19 mouse cellular contexts compared by ENCODE assay signal in genomic region chr13:79699521-79699920, GRCm38 (mm10).
"Had no signal": no experiment of that assay in that cellular context is flagged by ENCODE, and none has a peak within 500 bp of the region (broad histone marks: within the 10 kb centered on the region; RNA-seq: fewer than 3 reads in every experiment).

No protein-coding gene starts in this region.

- ATAC-seq: midbrain, embryonic 15.5 days had no signal

- H3K4me3 ChIP-seq: kidney, embryonic 15.5 days; layer of hippocampus, adult 2 months; left cerebral cortex, adult 2 months; liver, embryonic 13.5 days; midbrain, embryonic 15.5 days; myocyte; neural tube, embryonic 13.5 days; stomach, embryonic 15.5 days had no signal

- H3K9me3 ChIP-seq: kidney, embryonic 15.5 days; liver, embryonic 13.5 days; midbrain, embryonic 15.5 days; neural tube, embryonic 13.5 days; stomach, embryonic 15.5 days had no signal

- DNase-seq: kidney, adult 8-10 months; kidney, postnatal 25 days; layer of hippocampus, adult 9-11 months; layer of hippocampus, postnatal 36 days; liver, embryonic 13.5 days; lung, adult 2 months; lung, postnatal 14 days; lung, postnatal 4 days; retina, postnatal 1 day; right cerebral cortex, postnatal 25 days; spleen, adult 18-20 months; thymus, postnatal 25 days had no signal

- H3K27me3 ChIP-seq: kidney, embryonic 15.5 days; liver, embryonic 13.5 days; midbrain, embryonic 15.5 days; neural tube, embryonic 13.5 days; stomach, embryonic 15.5 days had no signal

- H3K4me1 ChIP-seq: kidney, embryonic 15.5 days; liver, embryonic 13.5 days; midbrain, embryonic 15.5 days; neural tube, embryonic 13.5 days; stomach, embryonic 15.5 days had no signal

- H3K27ac ChIP-seq: kidney, embryonic 15.5 days; layer of hippocampus, adult 2 months; left cerebral cortex, adult 2 months; liver, embryonic 13.5 days; midbrain, embryonic 15.5 days; neural tube, embryonic 13.5 days; stomach, embryonic 15.5 days had no signal

- H3K9ac ChIP-seq: kidney, embryonic 15.5 days; liver, embryonic 13.5 days; midbrain, embryonic 15.5 days; neural tube, embryonic 13.5 days; stomach, embryonic 15.5 days had no signal

- H3K4me2 ChIP-seq: kidney, embryonic 15.5 days; liver, embryonic 13.5 days; midbrain, embryonic 15.5 days; neural tube, embryonic 13.5 days; stomach, embryonic 15.5 days had no signal

- H3K36me3 ChIP-seq: kidney, embryonic 15.5 days; liver, embryonic 13.5 days; midbrain, embryonic 15.5 days; neural tube, embryonic 13.5 days; stomach, embryonic 15.5 days had no signal
